Comparison of ENCODE assay signal across 22 mouse cellular contexts in the genomic region with DNA sequence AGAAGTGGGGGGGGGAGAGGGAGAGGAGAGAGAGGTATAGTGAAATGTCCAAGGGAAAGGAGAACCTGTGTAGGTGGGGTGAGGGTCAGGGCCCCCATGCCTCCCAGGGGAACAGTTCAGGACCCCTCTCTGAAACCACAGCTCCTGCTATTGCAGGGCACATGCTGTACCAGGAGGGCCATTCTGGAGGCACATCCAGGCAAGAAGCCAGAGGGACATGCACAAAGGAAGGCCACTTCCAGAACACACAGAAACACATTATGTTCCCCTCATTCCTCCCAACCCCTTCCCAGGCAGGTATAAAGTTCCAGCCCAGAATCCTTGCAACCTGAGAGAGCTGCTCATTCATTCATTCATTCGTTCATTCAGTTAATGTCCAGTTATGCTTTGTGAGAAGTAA.
DNase-seq lines count a peak whose midpoint lies in the region; ATAC-seq and TF ChIP-seq lines count a peak whose summit lies in the region.
"Had no signal": no experiment of that assay in that cellular context is flagged by ENCODE, and none has a peak within 500 bp of the region (broad histone marks: within the 10 kb centered on the region; RNA-seq: fewer than 3 reads in every experiment).

No protein-coding gene starts in this region.

- no peak for DNase-seq in hindbrain, embryonic 10.5 days (ENCODE audit: low spot score)
- DNase-seq in hindbrain, embryonic 11.5 days (ENCODE audit: low spot score) = no peak
- no peak for DNase-seq in layer of hippocampus, adult 2 months (ENCODE audit: low spot score in 2 of 2)
- DNase-seq in layer of hippocampus, postnatal 10 days (ENCODE audit: low spot score in 2 of 2) = no peak
- DNase-seq in testis, postnatal 14 days (ENCODE audit: low spot score) = peak; percentile 45
- no peak for DNase-seq in testis, postnatal 10 days (ENCODE audit: low spot score)
- DNase-seq: adrenal gland, adult 2 months; adrenal gland, postnatal 10 days; adrenal gland, postnatal 25 days; cerebellum, adult 11 months; cerebellum, adult 18-20 months; cerebellum, adult 9-10 months; cerebellum, postnatal 36 days; embryo, embryonic 11 days had no signal

- no peaks in the 10 kb centered on the region for H3K27me3 ChIP-seq in hindbrain, embryonic 10.5 days (ENCODE audit: insufficient read depth, poor library complexity, severe bottlenecking)
- no peaks in the 10 kb centered on the region for H3K27me3 ChIP-seq in hindbrain, embryonic 12.5 days
- no peaks in the 10 kb centered on the region for H3K27me3 ChIP-seq in hindbrain, embryonic 16.5 days (replicated peaks; ENCODE audit: control insufficient read depth, insufficient read depth, low read length)
- H3K27me3 ChIP-seq in hindbrain, embryonic 11.5 days (ENCODE audit: control insufficient read depth, insufficient read depth, low read length) = no peaks in the 10 kb centered on the region
- H3K27me3 ChIP-seq: embryonic facial prominence, embryonic 13.5 days; embryonic facial prominence, embryonic 15.5 days had no signal

- H3K4me3 ChIP-seq in hindbrain, embryonic 10.5 days = no peak overlapping the region
- no peak overlapping the region for H3K4me3 ChIP-seq in hindbrain, embryonic 12.5 days
- no peak overlapping the region for H3K4me3 ChIP-seq in hindbrain, embryonic 16.5 days (ENCODE audit: low read length)
- no peak overlapping the region for H3K4me3 ChIP-seq in hindbrain, embryonic 11.5 days (ENCODE audit: low read depth, low read length)
- H3K4me3 ChIP-seq in layer of hippocampus, adult 2 months = no peak overlapping the region
- H3K4me3 ChIP-seq: embryonic facial prominence, embryonic 13.5 days; embryonic facial prominence, embryonic 15.5 days; erythroblast, embryonic 14.5 days; forebrain, embryonic 10.5 days; forebrain, embryonic 12.5 days had no signal

- no peak for ATAC-seq in hindbrain, embryonic 12.5 days (ENCODE audit: low FRiP score)
- peak; percentile 11; the same call in 1 of the 2 replicates for ATAC-seq in hindbrain, embryonic 16.5 days
- ATAC-seq in hindbrain, embryonic 11.5 days (ENCODE audit: low FRiP score) = no peak
- ATAC-seq: forebrain, embryonic 14.5 days had no signal

- H3K36me3 ChIP-seq in hindbrain, embryonic 10.5 days = no peaks in the 10 kb centered on the region
- H3K36me3 ChIP-seq in hindbrain, embryonic 12.5 days = no peaks in the 10 kb centered on the region
- H3K36me3 ChIP-seq in hindbrain, embryonic 16.5 days (ENCODE audit: control insufficient read depth, insufficient read depth, low read length) = no peaks in the 10 kb centered on the region
- H3K36me3 ChIP-seq in hindbrain, embryonic 11.5 days (ENCODE audit: control insufficient read depth, insufficient read depth, low read length) = no peaks in the 10 kb centered on the region
- H3K36me3 ChIP-seq: embryonic facial prominence, embryonic 13.5 days; embryonic facial prominence, embryonic 15.5 days; forebrain, embryonic 10.5 days; forebrain, embryonic 12.5 days had no signal

- H3K9me3 ChIP-seq in hindbrain, embryonic 10.5 days = no peaks in the 10 kb centered on the region
- no peaks in the 10 kb centered on the region for H3K9me3 ChIP-seq in hindbrain, embryonic 12.5 days (replicated peaks)
- H3K9me3 ChIP-seq in hindbrain, embryonic 16.5 days (ENCODE audit: control insufficient read depth, low read length) = no peaks in the 10 kb centered on the region
- H3K9me3 ChIP-seq in hindbrain, embryonic 11.5 days (ENCODE audit: control insufficient read depth, low read length) = no peaks in the 10 kb centered on the region
- H3K9me3 ChIP-seq: embryonic facial prominence, embryonic 13.5 days; embryonic facial prominence, embryonic 15.5 days; forebrain, embryonic 10.5 days; forebrain, embryonic 12.5 days had no signal

- H3K4me2 ChIP-seq in hindbrain, embryonic 12.5 days (replicated peaks) = no peak overlapping the region
- no peak overlapping the region for H3K4me2 ChIP-seq in hindbrain, embryonic 16.5 days (ENCODE audit: low read length)
- no peak overlapping the region for H3K4me2 ChIP-seq in hindbrain, embryonic 11.5 days (replicated peaks; ENCODE audit: low read depth, low read length)
- H3K4me2 ChIP-seq: embryonic facial prominence, embryonic 13.5 days; embryonic facial prominence, embryonic 15.5 days; forebrain, embryonic 12.5 days had no signal

- no peak overlapping the region for H3K9ac ChIP-seq in hindbrain, embryonic 12.5 days
- H3K9ac ChIP-seq in hindbrain, embryonic 16.5 days (ENCODE audit: low read depth, low read length) = no peak overlapping the region
- H3K9ac ChIP-seq in hindbrain, embryonic 11.5 days (ENCODE audit: low read depth, low read length) = no peak overlapping the region
- H3K9ac ChIP-seq: embryonic facial prominence, embryonic 13.5 days; embryonic facial prominence, embryonic 15.5 days; forebrain, embryonic 12.5 days had no signal

- 77% methylated on average over 1 of the region's 1 CpGs for WGBS in hindbrain, embryonic 10.5 days
- 79% methylated on average over 1 of the region's 1 CpGs for WGBS in hindbrain, embryonic 12.5 days
- 75% methylated on average over 1 of the region's 1 CpGs for WGBS in hindbrain, embryonic 16.5 days
- 64% methylated on average over 1 of the region's 1 CpGs for WGBS in hindbrain, embryonic 11.5 days

- H3K4me1 ChIP-seq in hindbrain, embryonic 10.5 days (replicated peaks) = peaks cover 40% of the 10 kb centered on the region
- H3K4me1 ChIP-seq in hindbrain, embryonic 12.5 days = peaks cover 18% of the 10 kb centered on the region
- peaks cover 19% of the 10 kb centered on the region for H3K4me1 ChIP-seq in hindbrain, embryonic 16.5 days (ENCODE audit: control insufficient read depth, insufficient read depth, low read depth, low read length)
- no peaks in the 10 kb centered on the region for H3K4me1 ChIP-seq in hindbrain, embryonic 11.5 days (replicated peaks; ENCODE audit: control insufficient read depth, insufficient read depth, low read length)

- H3K27ac ChIP-seq in hindbrain, embryonic 10.5 days = 0 out of 2 replicates have a peak overlapping the region, but pooled peaks have one; percentile 13
- no peak overlapping the region for H3K27ac ChIP-seq in hindbrain, embryonic 12.5 days
- no peak overlapping the region for H3K27ac ChIP-seq in hindbrain, embryonic 16.5 days (ENCODE audit: low read depth, low read length)
- no peak overlapping the region for H3K27ac ChIP-seq in hindbrain, embryonic 11.5 days (ENCODE audit: low read depth, low read length)
- peak overlapping the region; percentile 53 for H3K27ac ChIP-seq in layer of hippocampus, adult 2 months
- H3K27ac ChIP-seq: embryonic facial prominence, embryonic 13.5 days; embryonic facial prominence, embryonic 15.5 days; forebrain, embryonic 10.5 days; forebrain, embryonic 12.5 days had no signal

- TF ChIP-seq CTCF in layer of hippocampus, adult 2 months (conservative IDR thresholded peaks at IDR 0.05) = no peak

Comparison
In these comparisons a context has a peak if more than half of its experiments do, and no peak if none do; other contexts are left out.
1. H3K27ac ChIP-seq: peak in hindbrain, embryonic 10.5 days (single experiment) and layer of hippocampus, adult 2 months (single experiment); none in hindbrain, embryonic 12.5 days (single experiment), hindbrain, embryonic 16.5 days (single experiment) and hindbrain, embryonic 11.5 days (single experiment).